Mouse (Mus musculus): Measurements from ENCODE around the gene Pde4c. TPM values are rescaled to one million over a fixed set of nuclear protein-coding genes. Genes with fewer than 3 reads are reported as not detected.

Pde4c gene
- total and polyA plus RNA-seq, 2 experiments from 2014 or later, result 0.23 to 0.48 TPM

DNA sequence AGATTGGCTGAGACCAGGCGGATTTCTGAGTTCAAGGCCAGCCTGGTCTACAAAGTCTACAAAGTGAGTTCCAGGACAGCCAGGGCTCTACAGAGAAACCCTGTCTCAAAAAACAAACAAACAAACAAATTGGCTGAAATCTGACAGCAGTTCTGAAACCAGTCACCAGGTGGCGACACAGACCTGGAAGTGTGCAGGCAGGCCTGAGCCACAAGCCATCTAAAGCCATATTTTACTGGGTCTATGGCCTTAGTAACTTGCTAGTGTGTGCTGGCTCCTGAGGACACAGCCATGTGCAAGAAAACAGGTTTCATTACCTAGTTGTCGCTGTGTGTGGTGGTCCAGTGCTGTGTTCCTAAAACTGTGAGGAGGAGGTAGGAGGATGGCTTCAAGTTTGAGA lies 2.8 kb upstream of the Pde4c start:
- ATAC-seq, result peak; percentile 79
- Histone ChIP-seq H3K9ac (no peak overlapping the region), H3K27ac (ENCODE audit: low read depth, low read length) (no peak overlapping the region)

DNA sequence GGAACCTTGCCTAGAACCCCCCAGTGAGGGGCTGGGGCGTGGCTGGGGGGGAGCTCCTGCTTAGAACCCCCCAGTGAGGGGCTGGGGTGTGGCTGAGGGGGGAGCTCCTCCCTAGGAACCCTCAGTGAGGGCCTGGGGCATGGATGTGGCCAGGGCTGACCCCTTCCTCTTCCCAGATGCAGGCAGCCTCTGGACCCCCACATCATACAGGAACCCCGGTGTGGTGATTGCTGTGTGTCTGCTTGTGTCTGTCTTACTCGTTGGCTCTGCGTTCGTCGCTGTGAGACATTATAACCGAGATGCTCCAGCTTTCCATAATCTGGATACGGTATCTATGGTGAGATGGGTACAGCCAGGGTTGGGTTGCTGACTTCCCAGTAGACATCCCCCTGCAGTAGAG lies 1.9 kb upstream of the Pde4c start:
- DNase-seq, result no peak
- no peak overlapping the region for H3K4me3 ChIP-seq (ENCODE audit: low read depth, low read length)

More for the DNA sequence above, 2.8 kb upstream of the Pde4c start:
- peak; percentile 89 for DNase-seq
- WGBS, result 7% methylated on average over 3 of the region's 3 CpGs
- Histone ChIP-seq H3K4me2 (ENCODE audit: low read depth) (no peak overlapping the region), H3K36me3 (ENCODE audit: insufficient read depth) (no peaks in the 10 kb centered on the region), H3K4me1 (ENCODE audit: insufficient read depth) (no peaks in the 10 kb centered on the region), H3K9me3 (ENCODE audit: low read length) (no peaks in the 10 kb centered on the region), H3K4me3 (ENCODE audit: low read depth, low read length) (no peak overlapping the region), H3K27me3 (ENCODE audit: insufficient read depth, low read length) (0 out of 2 replicates have a peak, but pooled peaks cover 4% of the 10 kb centered on the region)
- TF ChIP-seq CTCF (IDR thresholded peaks at IDR 0.05; ENCODE audit: low read depth), result peak; percentile 97

DNA sequence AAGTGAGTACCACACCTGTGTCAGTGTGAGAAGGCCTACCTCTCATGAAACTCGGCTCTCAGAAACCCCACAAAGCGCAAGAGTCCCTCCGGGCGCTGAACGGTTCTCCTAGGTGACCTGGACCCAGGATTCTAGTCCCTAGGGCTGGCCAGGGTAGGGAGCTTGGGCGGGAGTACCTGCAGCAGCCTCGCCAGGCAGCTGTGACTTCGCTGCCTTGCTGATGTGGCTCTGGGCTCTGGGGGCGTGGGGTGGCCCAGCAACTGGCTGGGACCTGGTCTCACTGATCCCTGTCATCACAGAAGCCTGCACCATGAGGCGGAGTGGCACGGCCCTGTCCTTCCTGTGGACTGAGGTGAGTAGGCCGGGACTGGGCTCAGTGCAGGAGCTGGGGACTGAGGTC lies 696 bp downstream of the Pde4c start:
- DNase-seq, result no peak

More for the DNA sequence above, 1.9 kb upstream of the Pde4c start:
- Histone ChIP-seq H3K4me2 (ENCODE audit: low read depth) (no peak overlapping the region), H3K27ac (ENCODE audit: low read depth, low read length) (no peak overlapping the region), H3K4me1 (ENCODE audit: insufficient read depth) (no peaks in the 10 kb centered on the region), H3K36me3 (ENCODE audit: insufficient read depth) (no peaks in the 10 kb centered on the region), H3K27me3 (ENCODE audit: insufficient read depth, low read length) (0 out of 2 replicates have a peak, but pooled peaks cover 4% of the 10 kb centered on the region), H3K9ac (no peak overlapping the region), H3K9me3 (ENCODE audit: low read length) (no peaks in the 10 kb centered on the region)
- 81% methylated on average over 8 of the region's 8 CpGs for WGBS
- no peak for TF ChIP-seq CTCF (IDR thresholded peaks at IDR 0.05; ENCODE audit: low read depth)
- no peak for ATAC-seq

DNA sequence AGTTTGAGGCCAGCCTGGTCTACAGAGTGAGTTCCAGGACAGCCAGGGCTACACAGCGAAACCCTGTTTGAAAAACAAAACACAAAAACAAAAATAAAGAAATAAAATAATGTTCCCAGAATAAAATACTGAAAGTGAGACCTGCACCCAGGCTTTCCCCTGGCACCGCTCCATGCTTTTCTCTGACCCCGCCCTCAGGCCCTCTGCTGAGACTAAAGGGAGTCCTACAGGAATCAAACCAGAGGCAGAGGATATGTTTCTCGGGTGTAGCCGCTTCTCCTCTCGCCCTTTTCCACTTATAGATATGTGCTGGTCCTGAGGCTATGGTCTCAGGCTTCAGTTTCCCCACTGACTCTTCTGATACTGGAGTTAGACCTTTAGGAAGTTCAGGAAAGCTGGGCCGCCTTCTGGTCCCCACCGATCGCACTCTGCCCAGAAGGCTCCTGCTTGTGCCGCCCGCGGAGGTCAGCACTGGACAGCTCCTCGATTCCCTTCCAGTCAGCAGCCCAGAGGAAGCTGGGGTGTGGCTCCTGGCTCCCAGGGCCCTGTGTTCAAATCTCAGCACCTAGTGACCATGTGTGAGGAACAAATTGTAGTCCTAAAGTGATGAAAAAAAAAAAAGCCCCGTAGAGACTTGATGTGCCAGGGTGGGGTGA lies 2.4 kb downstream of the Pde4c start:
- no peak for TF ChIP-seq CTCF (IDR thresholded peaks at IDR 0.05; ENCODE audit: low read depth)
- no peak for DNase-seq
- H3K4me3 ChIP-seq (ENCODE audit: low read depth, low read length), result no peak overlapping the region
- no peaks in the 10 kb centered on the region for H3K4me1 ChIP-seq (ENCODE audit: insufficient read depth)
- H3K9me3 ChIP-seq (ENCODE audit: low read length), result no peaks in the 10 kb centered on the region
- no peak overlapping the region for H3K4me2 ChIP-seq (ENCODE audit: low read depth)
- 35% methylated on average over 14 of the region's 14 CpGs for WGBS
- ATAC-seq, result no peak
- no peak overlapping the region for H3K27ac ChIP-seq (ENCODE audit: low read depth, low read length)
- H3K36me3 ChIP-seq (ENCODE audit: insufficient read depth), result no peaks in the 10 kb centered on the region
- peaks cover 18% of the 10 kb centered on the region for H3K27me3 ChIP-seq (ENCODE audit: insufficient read depth, low read length)
- no peak overlapping the region for H3K9ac ChIP-seq

More for the DNA sequence above, 696 bp downstream of the Pde4c start:
- H3K4me3 ChIP-seq (ENCODE audit: low read depth, low read length), result no peak overlapping the region
- H3K27ac ChIP-seq (ENCODE audit: low read depth, low read length), result no peak overlapping the region
- no peaks in the 10 kb centered on the region for H3K36me3 ChIP-seq (ENCODE audit: insufficient read depth)
- H3K4me2 ChIP-seq (ENCODE audit: low read depth), result no peak overlapping the region
- no peaks in the 10 kb centered on the region for H3K9me3 ChIP-seq (ENCODE audit: low read length)
- TF ChIP-seq CTCF (IDR thresholded peaks at IDR 0.05; ENCODE audit: low read depth), result no peak
- H3K9ac ChIP-seq, result no peak overlapping the region
- ATAC-seq, result no peak
- peaks cover 16% of the 10 kb centered on the region for H3K27me3 ChIP-seq (ENCODE audit: insufficient read depth, low read length)
- no peaks in the 10 kb centered on the region for H3K4me1 ChIP-seq (ENCODE audit: insufficient read depth)
- 83% methylated on average over 12 of the region's 12 CpGs for WGBS

DNA sequence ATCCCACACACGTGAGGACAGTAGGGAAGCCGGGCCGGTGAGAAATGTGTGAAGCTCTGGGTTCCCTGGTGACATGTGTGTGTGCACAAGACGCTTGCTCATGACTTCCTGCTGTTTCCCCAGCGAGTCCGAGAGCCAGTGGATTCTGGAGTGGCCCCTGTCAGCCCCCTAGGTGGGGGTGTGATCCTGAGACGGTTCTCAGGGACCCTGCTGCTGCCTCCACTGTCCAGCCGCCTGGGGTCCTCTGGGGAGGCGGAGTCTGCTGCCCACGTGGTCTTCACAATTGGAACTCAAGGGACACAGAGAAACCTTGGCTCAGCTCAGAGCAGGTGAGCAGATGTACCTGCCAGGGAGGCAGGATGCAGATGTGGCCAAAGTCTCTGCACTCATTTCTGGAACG lies 3.2 kb downstream of the Pde4c start:
- Histone ChIP-seq H3K9ac (no peak overlapping the region), H3K4me3 (ENCODE audit: low read depth, low read length) (no peak overlapping the region), H3K27me3 (ENCODE audit: insufficient read depth, low read length) (peaks cover 18% of the 10 kb centered on the region), H3K4me1 (ENCODE audit: insufficient read depth) (no peaks in the 10 kb centered on the region), H3K27ac (ENCODE audit: low read depth, low read length) (no peak overlapping the region), H3K36me3 (ENCODE audit: insufficient read depth) (no peaks in the 10 kb centered on the region), H3K4me2 (ENCODE audit: low read depth) (no peak overlapping the region), H3K9me3 (ENCODE audit: low read length) (no peaks in the 10 kb centered on the region)
- DNase-seq (no peak), ATAC-seq (no peak)
- no peak for TF ChIP-seq CTCF (IDR thresholded peaks at IDR 0.05; ENCODE audit: low read depth)
- WGBS, result 46% methylated on average over 11 of the region's 11 CpGs

DNA sequence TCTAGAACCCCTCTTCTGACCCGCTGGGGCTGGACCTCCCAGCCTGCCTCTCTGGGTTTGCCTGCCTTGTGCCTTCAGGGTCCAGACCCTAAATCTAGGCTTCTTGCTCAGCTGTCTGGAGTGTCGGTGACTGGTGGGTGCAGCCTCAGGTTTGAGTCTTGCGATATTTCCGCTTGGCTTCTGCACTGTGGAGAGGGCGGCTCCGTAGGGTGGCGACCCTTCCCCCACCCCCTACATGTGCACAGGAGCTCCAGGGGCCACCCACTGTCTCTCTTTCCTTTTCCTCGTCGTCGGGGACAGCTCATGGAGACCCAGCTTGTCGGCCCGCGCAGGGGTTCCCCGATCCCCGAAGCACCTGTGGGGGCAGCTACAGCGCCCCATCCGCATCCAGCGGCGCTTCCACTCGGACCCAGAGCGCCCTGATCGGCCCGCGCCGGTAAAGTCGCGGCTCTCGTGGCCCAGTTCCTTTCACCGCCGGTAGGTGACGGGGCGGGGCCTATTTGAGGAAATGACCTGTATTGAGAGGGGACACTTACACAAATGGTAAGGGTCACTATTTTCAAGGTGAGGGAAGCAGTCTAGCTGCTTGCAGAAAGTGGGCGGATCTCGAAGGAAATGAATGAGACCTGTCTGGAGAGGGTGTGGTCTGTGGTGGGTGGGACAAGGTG lies 6.4 kb downstream of the Pde4c start:
- Histone ChIP-seq H3K27me3 (ENCODE audit: insufficient read depth, low read length) (peaks cover 22% of the 10 kb centered on the region), H3K36me3 (ENCODE audit: insufficient read depth) (no peaks in the 10 kb centered on the region), H3K9ac (no peak overlapping the region), H3K9me3 (ENCODE audit: low read length) (no peaks in the 10 kb centered on the region), H3K4me1 (ENCODE audit: insufficient read depth) (no peaks in the 10 kb centered on the region), H3K27ac (ENCODE audit: low read depth, low read length) (no peak overlapping the region), H3K4me3 (ENCODE audit: low read depth, low read length) (no peak overlapping the region), H3K4me2 (ENCODE audit: low read depth) (peak overlapping the region; percentile 32)
- TF ChIP-seq CTCF (IDR thresholded peaks at IDR 0.05; ENCODE audit: low read depth), result peak; percentile 37
- no peak for ATAC-seq
- WGBS, result 6% methylated on average over 34 of the region's 34 CpGs
- no peak for DNase-seq

DNA sequence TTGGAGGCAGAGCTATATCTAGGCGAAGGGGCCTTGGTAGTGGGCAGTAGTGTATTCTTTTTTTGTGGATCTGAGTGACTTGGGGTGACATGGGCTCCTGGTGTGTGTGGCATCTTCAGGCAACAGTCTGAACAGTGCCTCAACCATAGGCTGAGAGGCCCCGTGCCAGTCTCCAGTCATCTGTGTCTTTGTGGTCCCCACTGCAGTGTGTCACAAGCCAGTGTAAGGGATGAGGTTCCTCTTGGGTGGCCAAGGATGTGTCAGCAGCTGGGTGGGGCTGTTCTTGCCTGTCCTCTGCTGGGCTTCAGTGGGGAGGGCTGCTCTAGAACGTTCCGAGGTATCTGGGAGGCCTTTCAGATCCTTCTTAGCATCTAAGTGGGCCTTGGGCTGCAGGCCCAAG lies 7.4 kb downstream of the Pde4c start:
- Histone ChIP-seq H3K4me2 (ENCODE audit: low read depth) (no peak overlapping the region), H3K9me3 (ENCODE audit: low read length) (no peaks in the 10 kb centered on the region), H3K4me1 (ENCODE audit: insufficient read depth) (no peaks in the 10 kb centered on the region), H3K27ac (ENCODE audit: low read depth, low read length) (no peak overlapping the region), H3K9ac (no peak overlapping the region), H3K4me3 (ENCODE audit: low read depth, low read length) (no peak overlapping the region), H3K36me3 (ENCODE audit: insufficient read depth) (no peaks in the 10 kb centered on the region), H3K27me3 (ENCODE audit: insufficient read depth, low read length) (peaks cover 22% of the 10 kb centered on the region)
- no peak for ATAC-seq
- no peak for DNase-seq
- 90% methylated on average over 4 of the region's 4 CpGs for WGBS
- TF ChIP-seq CTCF (IDR thresholded peaks at IDR 0.05; ENCODE audit: low read depth), result no peak
